Mouse (Mus musculus) heart, adult 11 months (tissue): Measurements from ENCODE around the gene Ddr2.

Experiments used
- DNase-seq: peaks from one replicate; pipeline ENCODE4 v3.0.0; 2022

The Ddr2 gene

DNA sequence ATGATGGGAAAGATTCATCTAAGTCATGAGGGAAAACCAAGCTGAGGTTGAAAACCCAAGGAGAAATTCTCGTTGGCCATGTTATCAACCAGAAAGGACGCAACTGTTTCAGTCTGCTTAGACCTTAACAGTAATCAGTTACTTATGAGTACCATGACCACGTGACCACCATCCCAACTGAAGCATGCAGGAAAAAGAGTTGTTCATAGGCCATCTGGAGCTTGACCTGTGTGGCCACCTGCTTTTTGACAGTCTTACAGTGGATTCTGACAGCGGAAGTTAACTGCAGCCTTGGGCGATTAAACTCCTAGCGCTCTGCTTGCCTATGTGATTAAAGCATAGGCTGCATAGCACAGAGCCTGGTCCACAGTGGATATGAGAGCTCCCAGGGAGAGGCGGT, 23.9 kb downstream of the Ddr2 start:
- DNase-seq, result peak; percentile 65

DNA sequence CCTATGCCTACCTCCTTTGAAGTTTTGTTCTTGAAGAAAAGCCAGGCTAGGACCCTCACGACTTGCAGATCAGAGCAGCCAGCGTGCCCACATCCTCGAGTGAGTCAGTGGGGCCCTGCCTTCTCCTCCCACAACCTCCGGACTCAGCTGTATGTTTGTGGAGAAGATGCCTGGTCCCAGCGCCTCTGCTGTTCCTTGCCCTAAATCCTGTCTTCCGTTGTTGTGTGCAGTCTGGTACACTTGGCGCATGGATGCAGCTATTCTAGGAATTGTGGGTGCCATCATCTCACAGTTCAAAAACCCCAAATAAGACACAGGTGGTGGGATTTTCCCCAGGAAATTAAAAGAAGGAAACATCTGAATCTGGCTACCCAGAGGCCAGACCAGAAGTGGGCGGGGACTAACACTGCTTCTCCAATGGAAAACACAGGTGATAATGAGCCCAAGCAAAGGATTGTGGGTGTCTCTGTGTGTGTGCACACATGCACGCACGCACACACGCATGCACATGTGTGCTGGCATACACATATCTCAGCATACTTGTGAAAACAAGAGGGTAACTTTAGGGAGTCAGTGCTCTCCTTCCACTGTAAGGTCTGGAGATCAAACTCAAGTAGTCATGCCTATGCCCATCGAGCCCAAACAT, 26.3 kb downstream of the Ddr2 start:
- no peak for DNase-seq

DNA sequence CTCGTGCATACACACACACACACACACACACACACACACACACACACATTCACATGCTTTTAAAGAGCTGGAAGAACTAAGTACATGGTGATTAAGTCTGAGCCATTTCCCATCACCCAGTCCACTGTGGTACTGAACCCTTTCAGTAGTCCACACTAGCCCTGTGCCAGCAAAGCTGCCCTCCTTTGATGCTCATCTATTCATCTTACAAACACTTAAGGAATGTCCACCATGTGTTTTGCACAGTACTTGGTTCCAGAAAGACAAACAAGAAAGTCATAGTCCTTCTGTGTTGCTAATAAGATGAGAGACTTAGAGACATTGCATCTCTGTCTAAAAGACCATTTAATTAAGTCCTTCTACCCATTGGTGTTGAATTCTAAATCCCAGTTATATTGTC, 29.7 kb downstream of the Ddr2 start:
- DNase-seq, result no peak

- no peak for DNase-seq
These were observed 31.1 kb downstream of the Ddr2 start for GRCm38 (mm10) chr1:170079465-170079864.

DNA sequence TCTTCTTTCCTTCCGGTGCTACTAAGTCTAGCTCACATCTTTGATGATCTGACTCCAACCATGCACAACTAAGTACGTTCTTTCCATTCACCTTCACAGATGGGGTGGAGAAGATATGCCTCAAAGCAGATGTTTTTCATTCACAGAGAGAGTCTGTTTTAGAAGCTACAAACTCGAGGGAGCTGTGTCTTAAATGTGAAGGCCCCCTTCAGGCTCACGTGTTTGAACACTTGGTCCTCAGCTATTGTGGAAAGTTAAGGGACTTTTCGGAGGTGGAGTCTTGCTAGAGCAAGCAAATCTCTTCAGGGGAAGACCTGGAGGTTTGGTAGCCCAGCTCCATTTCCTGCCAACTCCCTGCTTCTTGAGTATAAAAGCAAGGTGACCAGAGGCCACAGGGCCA, 34.2 kb downstream of the Ddr2 start:
- no peak for DNase-seq

- peak; percentile 84 for DNase-seq
These were observed 36.8 kb downstream of the Ddr2 start for GRCm38 (mm10) chr1:170073768-170074167.

DNA sequence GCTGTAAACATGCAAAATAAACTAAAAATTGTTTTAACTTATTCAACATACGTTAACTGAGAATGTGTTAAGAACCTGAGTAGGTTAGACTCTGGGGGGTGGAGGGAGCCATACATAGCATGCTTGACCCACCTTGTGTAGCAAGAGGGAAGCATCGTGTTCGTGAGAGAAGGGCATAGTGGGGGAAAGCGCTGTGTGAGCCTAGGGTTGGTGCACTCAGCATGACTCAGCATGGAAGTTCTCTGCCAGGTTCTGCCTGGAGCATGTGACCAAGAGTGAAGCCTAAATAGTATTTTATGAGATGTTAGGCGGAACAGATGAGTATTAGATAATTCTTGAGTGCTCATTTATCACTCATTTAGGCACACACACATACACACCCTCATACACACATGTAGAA, 41.4 kb downstream of the Ddr2 start:
- DNase-seq, result peak; percentile 84

DNA sequence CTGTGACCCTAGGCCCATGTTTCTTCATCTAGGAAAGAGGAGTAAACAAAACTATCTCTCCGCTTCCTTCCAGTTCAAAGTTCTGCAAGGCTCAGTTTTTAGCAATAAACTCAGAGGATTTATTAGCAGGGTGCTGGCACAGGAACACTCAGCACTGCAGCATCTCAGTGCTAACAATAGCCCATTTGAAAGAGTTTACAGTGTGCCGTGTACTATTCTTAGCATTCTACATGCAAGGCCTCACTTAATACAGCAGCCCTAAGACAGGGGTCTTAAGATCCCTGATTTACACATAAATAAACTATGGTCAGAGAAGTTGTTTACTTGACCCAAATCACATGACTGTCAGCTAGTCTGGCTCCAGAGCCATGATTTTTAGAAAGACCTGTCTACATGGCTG, 44.6 kb downstream of the Ddr2 start:
- peak; percentile 55 for DNase-seq

DNA sequence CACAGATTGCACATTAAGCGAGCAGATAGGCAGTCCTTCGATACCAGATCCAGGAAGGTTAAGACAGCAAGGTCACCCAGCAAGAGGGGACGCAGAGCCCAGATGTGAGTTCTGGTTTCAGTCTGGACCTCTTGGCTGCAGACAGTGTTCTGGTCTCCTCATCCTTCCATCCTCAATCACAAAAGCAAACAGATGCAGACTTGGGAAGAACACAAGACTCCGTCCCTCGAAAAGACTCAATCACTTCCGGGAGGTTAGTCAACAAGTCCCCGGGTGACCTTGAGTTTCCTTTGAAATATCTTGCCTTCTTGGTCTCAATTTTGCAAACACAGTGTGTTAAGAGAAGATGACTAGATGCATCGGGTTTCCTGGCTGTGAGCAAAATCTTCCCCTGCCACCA, 45.6 kb downstream of the Ddr2 start:
- peak; percentile 95 for DNase-seq

GRCm38 (mm10) chr1:170064083-170064494, 46.5 kb downstream of the Ddr2 start:
- DNase-seq, result peak; percentile 99

DNA sequence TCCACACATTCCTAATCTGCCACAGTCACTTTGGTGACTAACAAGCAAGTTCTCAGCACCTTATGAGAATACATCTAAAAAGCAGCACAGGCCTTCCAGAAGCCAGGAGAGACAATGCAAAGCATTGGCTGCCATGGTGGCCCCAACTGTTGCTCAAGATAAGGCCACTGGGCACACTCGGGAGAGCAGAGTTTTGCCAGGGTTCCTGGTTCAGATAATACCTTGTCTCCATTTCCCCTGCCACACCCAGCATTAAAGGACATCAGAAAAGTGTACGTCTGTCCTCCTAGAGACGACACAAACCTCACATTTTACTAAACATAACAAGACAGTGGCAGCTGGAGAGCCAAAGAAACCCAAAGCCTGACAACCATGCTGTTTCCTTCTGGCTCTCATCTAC, 50.3 kb downstream of the Ddr2 start:
- peak; percentile 69 for DNase-seq

- DNase-seq, result peak; percentile 93
These were observed 51.2 kb downstream of the Ddr2 start for GRCm38 (mm10) chr1:170059347-170059746.

GRCm38 (mm10) chr1:170058051-170058450, 52.5 kb downstream of the Ddr2 start:
- peak; percentile 98 for DNase-seq

DNA sequence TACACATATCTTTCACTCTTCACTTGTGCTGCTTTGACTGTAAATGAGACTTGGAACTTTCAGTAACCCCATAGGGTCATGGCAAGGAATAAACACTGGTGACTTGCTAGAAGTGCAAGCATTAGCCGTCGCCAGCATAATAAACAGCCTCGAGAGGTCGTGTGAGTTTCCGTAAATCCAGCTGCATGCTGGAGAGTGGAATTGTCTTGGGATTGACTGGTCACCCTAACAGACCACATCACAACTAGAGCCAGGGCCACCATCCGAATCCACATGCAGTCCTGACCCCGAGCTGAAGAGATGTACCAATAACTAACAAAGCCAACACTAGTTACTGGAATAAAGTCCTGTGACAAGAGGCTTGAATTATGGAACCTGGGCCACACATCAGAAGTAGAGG, 53.0 kb downstream of the Ddr2 start:
- DNase-seq, result peak; percentile 95

GRCm38 (mm10) chr1:170056921-170057320, 53.6 kb downstream of the Ddr2 start:
- peak; percentile 91 for DNase-seq

DNA sequence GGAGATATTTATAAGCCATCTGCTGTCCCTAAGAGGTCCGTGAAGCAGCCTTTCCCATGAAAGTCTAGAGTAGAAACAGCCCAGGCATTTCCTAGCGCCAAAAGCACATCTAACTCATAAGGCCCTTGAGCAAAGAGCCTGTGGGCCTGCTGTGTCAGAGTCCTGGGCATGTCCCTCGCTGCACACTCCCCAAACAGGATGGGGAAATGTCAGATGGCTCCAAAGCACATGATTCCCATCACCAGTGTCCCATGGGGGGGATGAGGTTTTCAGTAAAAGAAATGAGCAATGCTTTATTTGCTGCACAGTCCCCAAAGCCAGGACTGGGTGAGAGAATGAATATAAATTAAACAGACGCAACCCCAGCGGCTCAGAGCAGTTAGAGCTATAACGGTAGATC, 54.3 kb downstream of the Ddr2 start:
- peak; percentile 99 for DNase-seq

- peak; percentile 90 for DNase-seq
These were observed 58.0 kb downstream of the Ddr2 start for GRCm38 (mm10) chr1:170052469-170053065.

- peak; percentile 55 for DNase-seq
These were observed 58.9 kb downstream of the Ddr2 start for GRCm38 (mm10) chr1:170051631-170052177.

GRCm38 (mm10) chr1:170048434-170048833, 62.1 kb downstream of the Ddr2 start:
- DNase-seq, result peak; percentile 88

GRCm38 (mm10) chr1:170044726-170045471, 65.7 kb downstream of the Ddr2 start:
- DNase-seq, result peak; percentile 88

GRCm38 (mm10) chr1:170043753-170044152, 66.8 kb downstream of the Ddr2 start:
- DNase-seq, result peak; percentile 61

DNA sequence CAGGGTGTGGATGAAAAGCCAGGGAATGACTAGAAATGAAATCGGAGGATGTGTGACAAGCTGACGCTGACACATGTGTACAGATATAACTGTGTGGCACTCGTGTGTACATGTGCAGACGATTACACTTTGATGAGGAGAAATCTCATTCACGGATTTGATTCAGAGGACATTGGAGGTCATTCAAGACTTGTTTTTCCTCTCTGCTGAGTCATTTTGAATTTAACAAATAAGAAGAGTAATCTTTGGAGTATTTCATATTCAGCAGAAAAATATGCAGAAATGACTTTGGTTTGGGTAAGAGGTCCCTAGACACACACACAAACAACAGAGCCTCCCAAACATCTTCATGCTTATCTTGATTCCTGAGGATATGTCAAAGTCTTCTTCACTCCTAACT, 67.6 kb downstream of the Ddr2 start:
- DNase-seq, result no peak

DNA sequence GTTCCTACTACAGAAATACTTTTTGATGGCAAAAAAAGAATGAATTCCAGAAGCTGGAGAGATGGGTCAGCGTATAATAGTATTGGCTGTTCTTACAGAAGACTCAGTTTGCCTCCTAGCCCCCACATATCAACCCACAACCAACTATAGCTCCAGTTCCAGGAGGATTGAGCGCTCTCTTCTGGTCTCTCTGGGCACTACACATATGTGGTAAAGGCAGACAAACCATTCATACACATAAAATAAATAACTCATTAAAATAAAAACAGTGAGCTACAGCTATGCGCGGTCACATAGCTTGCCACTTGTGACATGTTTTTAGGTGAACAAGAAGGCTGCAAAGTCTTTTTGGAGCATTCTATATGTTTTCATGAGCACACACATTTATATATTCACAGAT, 71.2 kb downstream of the Ddr2 start:
- DNase-seq, result peak; percentile 55

- DNase-seq, result peak; percentile 70
These were observed 75.0 kb downstream of the Ddr2 start for GRCm38 (mm10) chr1:170035575-170035974.
